Mouse (Mus musculus) stomach, embryonic 15.5 days (tissue): ENCODE results near the gene Dact3. TPM values are rescaled to one million over a fixed set of nuclear protein-coding genes. Genes with fewer than 3 reads are reported as not detected.

Experiments
- ATAC-seq: fragments of 200-750 bp; cut with Nextera tagmentation; 2 replicates; pipeline ENCODE4 v1.8.0; 2017; ENCODE audit warnings: low read depth, moderate number of reproducible peaks, moderate TSS enrichment; ENCODE audit not compliant: insufficient read depth, low FRiP score
- H3K27ac ChIP-seq: fragments of 300-500 bp; sonication (generic); 2 replicates; pipeline ENCODE4 v1.5.1; 2015; ENCODE audit warnings: mild to moderate bottlenecking, inconsistent platforms
- H3K27me3 ChIP-seq: fragments of 300-500 bp; sonication (generic); replicated peaks from 2 replicates; pipeline ENCODE4 v1.6.1; 2015; ENCODE audit warnings: inconsistent platforms
- H3K36me3 ChIP-seq: fragments of 300-500 bp; sonication (generic); 2 replicates; pipeline ENCODE4 v1.6.1; 2015; ENCODE audit warnings: inconsistent platforms
- H3K4me1 ChIP-seq: fragments of 300-500 bp; sonication (generic); 2 replicates; pipeline ENCODE4 v1.6.1; 2015; ENCODE audit warnings: inconsistent platforms
- H3K4me2 ChIP-seq: fragments of 300-500 bp; sonication (generic); 2 replicates; pipeline ENCODE4 v1.6.1; 2015; ENCODE audit warnings: mild to moderate bottlenecking, inconsistent platforms
- H3K4me3 ChIP-seq: fragments of 300-500 bp; sonication (generic); replicated peaks from 2 replicates; pipeline ENCODE4 v1.5.1; 2015; ENCODE audit warnings: inconsistent platforms
- H3K9ac ChIP-seq: fragments of 300-500 bp; sonication (generic); 2 replicates; pipeline ENCODE4 v1.6.1; 2015; ENCODE audit warnings: inconsistent platforms
- H3K9me3 ChIP-seq: fragments of 300-500 bp; sonication (generic); 2 replicates; pipeline ENCODE4 v1.6.1; 2016; ENCODE audit warnings: inconsistent platforms
- WGBS: fragments of 180-500 bp; shearing (Covaris S2); methylation state at CpG from one replicate; pipeline ENCODE4 v1.1.7; 2015; 5-methylcytosine and 5-hydroxymethylcytosine counted together
- polyA plus RNA-seq: library from polyadenylated mRNA; unstranded; fragments of >200 nt; fragmentation: Nextera tagmentation; extraction: Ambion mirVana; gene quantifications from 2 replicates; pipeline ENCODE4 v1.2.1, GENCODE M21; 2015

Dact3 gene
- polyA plus RNA-seq, 1 experiment from 2014 or later, result 4.6 TPM

- Histone ChIP-seq H3K9me3 (no peaks in the 10 kb centered on the region), H3K36me3 (no peaks in the 10 kb centered on the region), H3K4me2 (peak overlapping the region; percentile 53), H3K4me3 (no peak overlapping the region; the same call in 1 of the 2 replicates), H3K4me1 (peaks cover 25% of the 10 kb centered on the region), H3K27me3 (0 out of 2 replicates have a peak, but pooled peaks cover 4% of the 10 kb centered on the region), H3K9ac (no peak overlapping the region), H3K27ac (no peak overlapping the region)
- ATAC-seq, result no peak
- WGBS, result 16% methylated on average over 4 of the region's 4 CpGs
Measured at GRCm38 (mm10) chr7:16894279-16894678, 19.2 kb downstream of the Dact3 start.

DNA sequence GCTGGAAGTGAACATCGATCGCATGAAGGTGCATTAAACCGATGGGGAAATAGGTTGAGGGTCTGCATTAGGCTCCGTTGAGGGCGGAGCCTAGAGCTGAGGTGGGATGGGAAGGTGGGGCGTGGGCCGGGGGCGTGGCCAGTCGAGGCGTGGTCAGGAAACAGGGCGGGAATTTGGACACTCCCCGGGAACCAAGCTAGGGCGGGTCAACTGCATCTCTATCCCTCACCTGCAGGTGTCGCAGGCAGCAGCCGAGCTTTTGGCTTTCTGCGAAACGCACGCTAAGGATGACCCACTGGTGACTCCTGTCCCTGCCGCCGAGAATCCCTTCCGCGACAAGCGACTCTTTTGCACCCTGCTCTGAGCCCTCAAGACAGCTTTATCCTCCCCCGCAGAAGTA lies 19.9 kb downstream of the Dact3 start:
- no peak for ATAC-seq
- H3K9ac ChIP-seq, result no peak overlapping the region
- 0% methylated on average over 24 of the region's 24 CpGs for WGBS
- H3K27me3 ChIP-seq, result 0 out of 2 replicates have a peak, but pooled peaks cover 4% of the 10 kb centered on the region
- peak overlapping the region; percentile 9 for H3K4me3 ChIP-seq
- H3K4me2 ChIP-seq, result peak overlapping the region; percentile 53
- H3K36me3 ChIP-seq, result no peaks in the 10 kb centered on the region
- H3K4me1 ChIP-seq, result peaks cover 20% of the 10 kb centered on the region
- H3K9me3 ChIP-seq, result no peaks in the 10 kb centered on the region
- H3K27ac ChIP-seq, result 0 out of 2 replicates have a peak overlapping the region, but pooled peaks have one; percentile 16

DNA sequence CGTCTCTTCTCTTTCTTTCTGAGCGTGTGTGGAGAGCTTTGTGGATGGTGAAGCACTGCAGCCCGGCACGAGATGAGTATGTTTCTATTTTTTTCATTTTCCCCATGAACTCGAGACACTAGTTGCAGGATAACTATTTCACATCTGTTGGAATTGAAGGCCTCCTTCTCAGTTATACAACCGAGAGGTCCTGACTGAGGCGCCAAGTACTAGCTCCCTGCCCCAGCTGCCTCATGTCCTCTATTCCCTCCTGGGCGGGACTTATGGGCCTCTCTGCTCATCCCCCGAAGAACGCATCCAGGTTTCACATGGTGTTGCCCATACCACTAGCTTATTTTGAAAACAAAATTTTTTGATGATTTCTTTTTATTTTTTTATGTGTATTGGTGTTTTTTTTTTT lies 20.4 kb downstream of the Dact3 start:
- H3K4me3 ChIP-seq, result peak overlapping the region; percentile 9
- H3K4me1 ChIP-seq, result peaks cover 20% of the 10 kb centered on the region
- 0 out of 2 replicates have a peak, but pooled peaks cover 4% of the 10 kb centered on the region for H3K27me3 ChIP-seq
- no peak for ATAC-seq
- H3K27ac ChIP-seq, result 0 out of 2 replicates have a peak overlapping the region, but pooled peaks have one; percentile 16
- no peak overlapping the region for H3K9ac ChIP-seq
- H3K36me3 ChIP-seq, result no peaks in the 10 kb centered on the region
- H3K9me3 ChIP-seq, result no peaks in the 10 kb centered on the region
- H3K4me2 ChIP-seq, result peak overlapping the region; percentile 53
- WGBS, result 24% methylated on average over 10 of the region's 10 CpGs

DNA sequence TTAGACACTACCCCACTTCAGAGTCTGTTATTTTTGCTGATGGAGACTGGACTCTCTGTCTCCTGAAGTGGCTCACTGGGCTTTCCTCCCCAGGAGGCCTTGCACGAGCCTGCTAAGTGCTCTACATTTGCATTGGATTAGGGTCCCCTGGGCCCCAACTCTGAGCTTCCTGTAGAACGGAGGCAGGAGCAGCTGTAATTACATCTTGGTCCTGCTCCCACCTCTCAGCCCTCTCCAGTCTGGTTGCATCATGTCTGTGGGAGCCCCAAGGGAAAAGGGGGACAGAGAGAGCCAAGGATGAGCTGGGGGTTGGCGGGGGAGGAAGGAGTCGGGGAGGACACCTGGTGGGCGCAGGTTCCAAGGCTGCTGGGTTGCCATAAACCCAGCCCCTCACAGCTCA lies 25.4 kb downstream of the Dact3 start:
- H3K9me3 ChIP-seq, result no peaks in the 10 kb centered on the region

GRCm38 (mm10) chr7:16903439-16903955 lies 28.4 kb downstream of the Dact3 start:
- H3K4me1 ChIP-seq, result peaks cover 29% of the 10 kb centered on the region
- 87% methylated on average over 2 of the region's 2 CpGs for WGBS
- H3K27ac ChIP-seq, result no peak overlapping the region
- H3K36me3 ChIP-seq, result no peaks in the 10 kb centered on the region
- H3K4me3 ChIP-seq, result no peak overlapping the region
- no peak overlapping the region for H3K4me2 ChIP-seq
- no peaks in the 10 kb centered on the region for H3K9me3 ChIP-seq
- ATAC-seq, result no peak
- H3K27me3 ChIP-seq, result no peaks in the 10 kb centered on the region
- H3K9ac ChIP-seq, result no peak overlapping the region

More for the DNA sequence above, 25.4 kb downstream of the Dact3 start:
- Histone ChIP-seq H3K4me2 (no peak overlapping the region), H3K36me3 (no peaks in the 10 kb centered on the region), H3K9ac (no peak overlapping the region), H3K27me3 (no peaks in the 10 kb centered on the region), H3K4me3 (no peak overlapping the region), H3K4me1 (peaks cover 8% of the 10 kb centered on the region), H3K27ac (no peak overlapping the region)
- 33% methylated on average over 5 of the region's 5 CpGs for WGBS
- ATAC-seq, result no peak

DNA sequence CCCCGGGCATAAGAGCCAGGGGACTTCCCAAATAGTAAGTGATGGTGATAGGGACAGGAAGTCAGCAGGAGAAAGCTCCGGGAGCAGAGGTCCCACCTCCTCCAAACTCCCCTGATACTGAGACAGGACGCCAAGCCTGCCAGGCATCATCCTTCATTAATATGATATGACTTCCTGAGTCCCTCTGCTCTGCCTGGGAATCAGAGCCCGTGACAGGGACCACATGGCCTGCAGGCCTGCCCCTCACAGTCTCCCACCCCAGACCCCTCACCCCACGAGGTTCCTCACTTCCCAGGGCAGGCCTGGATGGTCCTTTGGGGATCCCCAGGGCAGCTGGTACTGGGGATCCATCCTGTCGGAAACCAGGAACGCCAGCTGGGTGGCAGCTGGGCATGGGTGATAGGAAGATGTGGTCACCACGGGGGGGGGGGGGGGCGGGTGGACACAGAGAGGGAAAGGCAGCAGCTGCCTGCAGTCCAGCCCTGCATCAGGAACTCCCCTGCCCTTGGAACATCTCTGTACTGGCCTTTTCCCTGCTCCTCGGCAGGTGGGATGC lies 29.1 kb downstream of the Dact3 start:
- Histone ChIP-seq H3K4me1 (peaks cover 36% of the 10 kb centered on the region), H3K4me3 (no peak overlapping the region), H3K9ac (no peak overlapping the region), H3K36me3 (no peaks in the 10 kb centered on the region), H3K27ac (no peak overlapping the region), H3K27me3 (no peaks in the 10 kb centered on the region), H3K9me3 (no peaks in the 10 kb centered on the region), H3K4me2 (no peak overlapping the region)
- no peak for ATAC-seq
- whole genome bisulfite sequencing, result 36% methylated on average over 9 of the region's 10 CpGs

GRCm38 (mm10) chr7:16905491-16906021 lies 30.4 kb downstream of the Dact3 start:
- H3K4me1 ChIP-seq, result peaks cover 43% of the 10 kb centered on the region
- H3K4me2 ChIP-seq, result peak overlapping the region; percentile 2; the same call in 1 of the 2 replicates
- whole genome bisulfite sequencing, result 45% methylated on average over 9 of the region's 9 CpGs
- H3K9me3 ChIP-seq, result no peaks in the 10 kb centered on the region
- no peak overlapping the region for H3K9ac ChIP-seq
- ATAC-seq, result 0 out of 2 replicates have a peak, but pooled peaks have one; percentile 4
- no peak overlapping the region for H3K4me3 ChIP-seq
- H3K27me3 ChIP-seq, result no peaks in the 10 kb centered on the region
- no peaks in the 10 kb centered on the region for H3K36me3 ChIP-seq
- no peak overlapping the region for H3K27ac ChIP-seq

DNA sequence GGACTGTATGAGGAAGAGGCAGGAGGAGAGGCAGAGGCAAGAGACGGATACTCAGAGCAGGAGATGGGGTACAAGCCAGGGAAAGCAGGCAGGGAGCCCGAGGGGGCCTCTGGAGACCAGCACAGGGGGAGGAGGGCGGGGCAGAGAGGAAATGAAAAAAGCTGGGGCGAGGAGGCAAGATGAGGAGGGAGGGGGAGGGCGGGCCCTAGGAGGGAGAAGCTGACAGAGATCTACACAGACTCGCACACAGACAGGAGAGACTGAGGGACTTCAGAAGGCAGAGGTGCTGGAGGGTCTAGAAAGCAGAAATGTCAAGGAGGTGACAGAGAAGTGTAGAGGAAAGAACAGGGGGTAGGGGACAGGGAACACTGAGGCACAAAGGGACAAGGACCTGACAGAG lies 31.2 kb downstream of the Dact3 start, which contains the start of gene Ptgir:
TSS of gene Ptgir (plus strand) at position 210 of the 400 bp plus-strand sequence.
- no peaks in the 10 kb centered on the region for H3K9me3 ChIP-seq
- H3K4me3 ChIP-seq, result no peak within 1 kb of the TSS
- no peaks in the 10 kb centered on the region for H3K36me3 ChIP-seq
- WGBS, result 15% methylated on average over 6 of the region's 6 CpGs
- no peak within 1 kb of the TSS for H3K9ac ChIP-seq
- H3K4me1 ChIP-seq, result peaks cover 43% of the 10 kb centered on the region
- no peak within 1 kb of the TSS for H3K27ac ChIP-seq
- ATAC-seq, result no peak
- no peaks in the 10 kb centered on the region for H3K27me3 ChIP-seq
- peak within 1 kb of the TSS; percentile 2 for H3K4me2 ChIP-seq

GRCm38 (mm10) chr7:16906889-16907559 lies 31.9 kb downstream of the Dact3 start:
- peaks cover 38% of the 10 kb centered on the region for H3K4me1 ChIP-seq
- H3K9me3 ChIP-seq, result no peaks in the 10 kb centered on the region
- H3K9ac ChIP-seq, result no peak overlapping the region
- no peaks in the 10 kb centered on the region for H3K36me3 ChIP-seq
- 91% methylated on average over 41 of the region's 41 CpGs for whole genome bisulfite sequencing
- H3K4me2 ChIP-seq, result no peak overlapping the region; the same call in 1 of the 2 replicates
- H3K4me3 ChIP-seq, result peak overlapping the region; percentile 5; the same call in 1 of the 2 replicates
- H3K27me3 ChIP-seq, result no peaks in the 10 kb centered on the region
- ATAC-seq, result no peak
- no peak overlapping the region for H3K27ac ChIP-seq

DNA sequence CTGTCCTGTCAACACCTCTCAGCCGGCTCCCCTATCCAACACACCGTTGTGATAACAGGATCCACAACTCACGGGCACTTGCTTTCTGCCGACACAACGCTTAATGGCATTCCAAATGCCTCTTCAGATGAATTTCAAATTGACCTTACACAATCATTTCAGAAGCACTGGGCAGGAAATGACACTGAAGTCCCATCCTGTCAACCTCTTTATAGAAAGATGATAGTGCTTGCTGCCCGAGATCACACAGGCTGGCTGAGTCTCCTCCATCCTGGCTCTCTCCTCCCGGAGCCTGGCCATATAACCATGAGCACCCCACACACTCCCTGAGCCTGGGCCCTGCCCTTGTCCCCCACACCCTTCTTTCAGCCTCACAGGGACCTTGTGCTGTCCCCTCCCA lies 32.7 kb downstream of the Dact3 start:
- peak overlapping the region; percentile 11; the same call in 1 of the 2 replicates for H3K4me2 ChIP-seq
- H3K27ac ChIP-seq, result no peak overlapping the region
- H3K4me1 ChIP-seq, result peaks cover 38% of the 10 kb centered on the region
- no peaks in the 10 kb centered on the region for H3K27me3 ChIP-seq
- H3K36me3 ChIP-seq, result no peaks in the 10 kb centered on the region
- H3K4me3 ChIP-seq, result peak overlapping the region; percentile 5; the same call in 1 of the 2 replicates
- 52% methylated on average over 7 of the region's 7 CpGs for WGBS
- no peak for ATAC-seq
- H3K9ac ChIP-seq, result no peak overlapping the region
- H3K9me3 ChIP-seq, result no peaks in the 10 kb centered on the region

- WGBS, result 30% methylated on average over 11 of the region's 11 CpGs
- no peak for ATAC-seq
- Histone ChIP-seq H3K4me1 (peaks cover 38% of the 10 kb centered on the region), H3K27ac (no peak overlapping the region), H3K4me3 (no peak overlapping the region), H3K9me3 (no peaks in the 10 kb centered on the region), H3K9ac (no peak overlapping the region), H3K4me2 (peak overlapping the region; percentile 11; the same call in 1 of the 2 replicates), H3K36me3 (no peaks in the 10 kb centered on the region), H3K27me3 (no peaks in the 10 kb centered on the region)
Measured at GRCm38 (mm10) chr7:16908367-16908766, 33.2 kb downstream of the Dact3 start.

DNA sequence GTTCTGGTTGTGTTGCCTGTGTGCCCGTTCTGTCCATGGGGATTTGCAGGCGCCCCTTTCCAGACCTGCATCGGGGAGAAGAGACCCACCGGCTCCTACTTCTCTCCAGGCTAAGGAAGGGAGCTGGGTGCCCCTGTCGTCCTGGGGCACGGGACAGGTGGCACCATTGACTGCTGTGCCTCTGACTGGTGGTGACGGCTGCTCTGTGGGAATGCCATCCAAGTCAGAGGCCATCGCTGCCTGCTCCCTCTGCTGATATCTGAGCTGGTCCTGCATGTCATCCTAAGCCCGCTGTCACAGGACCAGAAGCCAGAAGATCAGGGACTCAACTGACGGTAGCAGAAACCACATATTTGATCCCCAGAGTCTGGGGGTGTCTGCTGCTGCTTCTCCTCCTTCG lies 33.7 kb downstream of the Dact3 start:
- WGBS, result 55% methylated on average over 11 of the region's 11 CpGs
- no peaks in the 10 kb centered on the region for H3K9me3 ChIP-seq
- 0 out of 2 replicates have a peak, but pooled peaks cover under 1% of the 10 kb centered on the region for H3K36me3 ChIP-seq
- no peak overlapping the region for H3K27ac ChIP-seq
- peaks cover 38% of the 10 kb centered on the region for H3K4me1 ChIP-seq
- H3K27me3 ChIP-seq, result no peaks in the 10 kb centered on the region
- no peak overlapping the region for H3K4me3 ChIP-seq
- 0 out of 2 replicates have a peak overlapping the region, but pooled peaks have one; percentile 9 for H3K4me2 ChIP-seq
- H3K9ac ChIP-seq, result no peak overlapping the region
- no peak for ATAC-seq
